Mouse (Mus musculus) ES-CJ7 (cell line): ENCODE results near the gene Gstcd.

Source experiments
- DNase-seq: peaks from one replicate; pipeline ENCODE4 v3.0.0; 2011; ENCODE audit warnings: low read depth, low spot score

Gstcd gene

DNA sequence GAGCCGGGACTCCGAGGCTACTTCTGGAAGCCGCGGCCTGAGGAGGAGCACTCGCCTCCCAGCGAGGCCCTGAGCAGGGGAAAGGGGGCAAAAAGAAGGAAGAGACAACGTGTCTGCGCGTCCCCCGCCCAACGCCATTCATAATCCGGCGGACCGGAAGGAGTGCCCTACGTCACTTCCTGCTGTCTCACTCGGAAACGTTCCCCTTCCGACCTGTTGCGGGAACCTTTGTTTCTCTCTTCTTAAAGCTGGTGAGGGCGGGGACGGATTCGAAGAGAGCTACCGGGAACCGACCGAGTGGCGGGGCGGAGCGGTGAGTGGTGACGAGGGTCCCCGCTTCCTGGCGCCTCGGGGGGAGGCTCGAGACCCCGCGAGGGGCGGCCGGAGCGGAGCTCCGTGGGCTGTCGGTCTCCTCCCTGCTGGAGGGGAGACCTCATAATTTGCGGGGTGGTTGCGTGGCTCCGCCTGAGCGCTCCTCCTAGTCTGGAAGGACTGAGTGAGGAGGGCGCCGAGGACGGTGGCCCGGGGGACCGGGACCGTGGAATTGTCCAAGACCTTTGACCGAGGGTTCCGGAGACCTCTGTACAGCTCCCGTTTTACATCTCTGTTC is at the start of gene Gstcd, which contains the start of gene Ints12:
Gene Gstcd (minus strand): TSS at position 370 of the 610 bp plus-strand sequence.
Gene Ints12 (plus strand): TSS at position 177 of the 610 bp plus-strand sequence.
- DNase-seq = peak; percentile 96

DNA sequence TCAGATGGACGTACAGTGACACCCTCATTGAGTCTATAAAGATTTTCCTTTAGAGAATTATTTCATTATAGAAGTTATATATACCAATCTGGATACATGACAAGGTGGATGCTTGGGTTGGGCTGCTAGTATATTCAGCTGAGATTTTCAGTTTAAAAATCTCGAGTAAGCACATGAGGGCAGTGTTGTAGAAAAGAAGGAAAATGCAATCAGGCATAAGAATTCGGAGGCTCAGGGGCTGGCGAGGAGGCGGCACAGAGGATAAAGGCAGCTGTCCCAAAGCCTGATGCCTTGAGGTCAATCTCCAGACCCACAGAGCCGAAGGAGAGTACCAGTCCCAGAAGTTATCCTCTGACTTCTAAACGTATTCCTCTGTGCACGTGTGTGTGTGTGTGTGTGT is 40.8 kb upstream of the Gstcd start:
- no peak for DNase-seq

DNA sequence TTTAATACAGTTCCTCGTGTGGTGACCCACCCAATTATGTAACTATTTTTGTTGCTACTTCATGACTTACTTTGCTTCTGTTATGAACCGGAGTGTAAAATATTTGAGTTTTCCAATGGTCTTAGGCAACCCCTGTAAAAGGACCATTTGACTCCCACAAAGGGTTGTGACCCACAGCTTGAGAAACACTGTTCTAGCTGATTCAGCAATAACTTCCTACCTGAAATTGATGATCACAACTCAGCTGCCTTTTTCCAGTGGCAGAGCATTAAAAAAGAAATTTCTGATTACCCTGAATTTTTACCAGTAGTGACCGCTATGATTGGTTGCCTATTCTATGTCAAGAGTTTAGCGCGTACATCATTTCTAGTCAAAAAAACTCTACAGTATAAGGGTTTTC is 39.5 kb upstream of the Gstcd start:
- no peak for DNase-seq

DNA sequence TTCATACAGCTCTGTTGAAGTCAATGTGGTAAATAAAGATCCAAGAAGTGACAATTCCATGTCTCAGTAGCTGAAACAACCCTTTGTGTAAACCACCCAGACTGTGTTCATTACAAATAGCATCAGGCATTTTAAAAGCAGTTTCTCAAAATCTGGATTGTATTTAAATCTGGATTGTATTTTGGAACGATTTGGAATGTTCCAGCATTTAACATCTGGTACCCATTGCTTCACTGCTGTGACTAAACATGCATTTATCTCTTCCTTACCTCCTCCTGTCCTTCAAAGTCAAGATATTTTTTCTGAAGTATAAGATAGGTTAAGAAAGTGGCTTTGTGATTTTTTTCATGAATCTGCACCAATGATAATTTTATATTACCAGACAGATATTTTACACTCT is 21.4 kb upstream of the Gstcd start:
- no peak for DNase-seq

DNA sequence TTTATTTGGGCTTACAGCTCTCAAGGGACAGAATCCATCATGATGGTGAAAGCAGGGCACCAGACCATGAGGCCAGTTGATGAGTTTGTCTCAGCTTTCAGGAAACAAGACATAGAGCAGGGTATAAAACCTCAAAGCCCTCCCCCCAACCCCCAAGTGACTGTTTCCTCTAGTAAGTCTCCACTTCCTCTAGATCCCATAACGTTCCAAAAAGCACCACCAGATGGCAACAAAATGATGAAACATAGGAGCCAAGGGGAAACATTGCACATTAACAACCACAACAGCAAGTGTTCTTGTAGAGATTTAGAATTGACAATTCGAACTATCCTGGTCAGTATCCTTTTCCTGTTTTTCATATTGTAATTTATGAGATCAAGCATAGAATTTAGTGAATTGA is 19.9 kb upstream of the Gstcd start:
- DNase-seq = peak; percentile 57

DNA sequence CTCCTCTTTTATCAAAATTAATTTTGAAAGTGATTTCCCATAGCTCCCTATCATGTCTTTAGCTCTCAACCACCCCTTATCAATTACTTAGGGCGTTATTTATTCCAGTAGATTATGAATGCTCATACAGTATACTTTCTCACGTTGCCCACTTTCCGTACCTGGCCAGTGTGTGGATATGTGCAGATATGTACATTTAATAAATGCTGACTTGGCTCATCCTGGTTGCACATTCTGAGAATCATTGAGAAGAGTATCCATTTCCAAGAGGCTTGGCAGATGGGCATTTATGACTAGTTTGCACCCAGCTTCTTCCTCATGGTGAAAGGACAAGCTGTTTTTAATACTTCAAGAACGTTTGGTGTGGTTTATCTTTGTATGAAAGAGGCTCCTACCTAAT is 18.0 kb upstream of the Gstcd start:
- no peak for DNase-seq

DNA sequence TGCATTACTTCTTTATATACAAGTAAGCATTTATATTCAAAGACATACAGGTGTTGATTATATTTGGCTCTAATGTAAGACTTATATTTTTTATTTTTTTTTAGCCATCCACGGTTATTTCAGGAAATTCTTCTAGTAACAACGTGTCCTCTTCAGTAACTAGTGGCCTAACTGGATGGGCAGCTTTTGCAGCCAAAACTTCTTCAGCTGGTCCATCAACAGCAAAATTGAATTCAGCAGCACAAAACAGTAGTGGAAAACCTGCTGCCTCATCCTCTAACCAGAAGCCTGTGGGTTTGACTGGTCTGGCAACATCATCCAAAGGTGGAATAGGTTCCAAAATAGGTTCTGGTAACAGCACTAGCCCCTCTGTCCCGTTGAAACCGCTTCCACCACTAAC is 16.9 kb upstream of the Gstcd start:
- DNase-seq = no peak

DNA sequence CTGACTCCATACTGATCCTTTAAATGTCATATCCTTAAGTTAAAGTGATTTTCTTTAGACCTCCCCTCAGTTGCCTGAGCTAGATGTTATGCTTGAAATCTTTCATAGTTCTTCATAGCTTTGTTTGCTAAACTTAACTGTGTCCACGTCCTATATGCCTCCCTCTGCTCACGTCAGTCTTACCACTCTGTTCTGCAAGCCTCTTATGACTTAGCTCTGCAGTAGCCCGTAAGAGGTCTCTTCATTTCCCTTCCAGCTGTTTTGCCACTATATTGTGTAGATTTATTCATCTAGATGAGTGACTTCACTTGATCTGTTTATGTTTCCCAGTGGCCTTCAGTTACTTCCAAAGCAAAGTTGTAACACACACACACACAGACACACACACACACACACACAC is 12.6 kb upstream of the Gstcd start:
- DNase-seq = no peak

DNA sequence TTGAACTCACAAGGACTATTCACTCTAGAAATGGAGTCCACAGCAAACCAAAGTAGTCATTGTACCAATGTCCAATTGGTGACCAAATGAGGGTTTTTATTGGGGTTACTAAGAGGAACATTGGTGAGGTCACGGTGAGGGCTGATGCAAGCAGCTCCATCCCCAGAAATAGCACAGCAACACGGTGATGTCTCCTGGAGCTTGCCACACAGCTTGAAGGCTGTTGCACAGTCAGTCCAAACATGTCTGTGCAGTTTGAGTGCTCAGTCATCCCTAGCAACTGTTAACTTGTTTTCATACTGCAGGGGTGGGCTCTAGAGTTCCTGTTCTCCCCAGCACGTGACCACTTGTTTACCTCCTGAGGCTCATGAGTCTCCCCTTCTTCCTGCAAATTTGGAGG is 11.9 kb upstream of the Gstcd start:
- DNase-seq = no peak

DNA sequence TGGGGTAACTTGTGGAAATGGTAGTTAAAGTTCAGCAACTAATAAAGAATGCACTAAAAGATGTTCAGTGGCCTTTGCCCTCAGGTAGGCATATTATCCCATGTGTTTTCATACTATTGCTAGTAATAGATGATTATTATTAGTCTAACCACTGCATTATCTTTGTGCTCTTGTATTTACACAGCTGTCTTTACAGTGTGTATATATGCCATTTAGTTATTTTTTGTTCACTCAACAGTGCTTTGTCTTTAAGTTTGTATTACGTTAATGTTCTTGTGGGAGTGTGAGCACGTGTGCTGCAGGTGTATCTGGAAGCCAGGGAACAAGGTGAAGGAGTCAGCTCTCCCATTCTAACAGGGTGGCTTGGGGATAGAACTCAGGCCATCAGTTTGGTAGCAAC is 7.1 kb upstream of the Gstcd start:
- DNase-seq = no peak

DNA sequence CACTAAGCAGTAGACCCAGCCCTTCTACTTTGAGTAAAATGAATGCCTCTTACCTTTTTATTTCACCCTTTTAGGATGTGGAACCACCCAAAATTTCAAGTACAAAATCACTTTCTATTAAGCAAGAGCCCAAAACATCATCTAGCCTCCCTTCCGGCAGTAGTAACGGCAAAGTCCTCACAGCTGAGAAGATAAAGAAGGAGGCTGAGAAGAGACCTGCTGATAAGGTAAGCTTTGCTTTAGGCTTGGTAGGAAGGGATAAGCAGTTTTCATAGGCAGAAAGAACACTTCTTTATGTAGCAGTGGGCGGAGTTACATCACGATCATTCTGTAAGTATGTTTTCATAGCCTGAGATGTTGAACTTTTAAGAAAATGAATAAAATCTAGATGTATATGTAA is 6.5 kb upstream of the Gstcd start:
- no peak for DNase-seq

DNA sequence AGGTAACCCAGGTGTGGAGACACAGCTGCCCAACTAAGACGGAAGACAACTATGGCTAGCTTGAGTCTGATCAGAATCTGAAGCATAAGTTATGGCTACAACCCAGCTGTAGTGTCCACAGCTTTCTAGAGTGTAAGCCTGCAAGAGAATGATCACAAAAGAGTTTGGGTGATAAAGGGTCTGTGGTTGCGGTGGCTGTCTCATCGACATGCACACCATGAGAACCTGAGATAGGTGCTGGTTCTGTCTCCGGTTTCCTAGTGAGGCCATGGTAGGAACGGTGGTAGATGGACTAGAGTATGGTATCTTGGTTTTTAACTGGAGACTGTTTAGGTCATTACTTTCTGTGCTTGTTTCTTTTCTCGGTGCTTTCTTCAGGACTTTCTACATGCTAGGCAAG is 6.1 kb upstream of the Gstcd start:
- DNase-seq = no peak

DNA sequence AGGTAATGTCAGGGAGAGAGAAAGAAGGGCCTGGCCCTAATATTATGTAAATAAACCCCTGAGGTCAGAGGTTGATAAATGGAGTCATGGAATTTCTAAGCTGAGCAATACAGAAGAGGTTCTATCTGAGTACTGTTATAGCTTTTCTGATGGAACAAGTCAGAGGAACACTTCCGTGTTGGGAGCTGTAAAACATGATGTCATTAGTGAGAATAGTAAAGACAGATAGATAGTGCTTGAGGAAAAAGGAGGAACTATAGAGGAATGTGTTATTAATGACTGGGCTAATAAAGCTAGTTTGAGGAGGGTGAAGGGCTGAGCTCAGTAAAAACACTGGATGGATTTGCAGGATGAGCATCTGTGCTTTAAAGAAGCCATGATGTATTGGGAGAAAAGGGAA is 2.5 kb upstream of the Gstcd start:
- no peak for DNase-seq

DNA sequence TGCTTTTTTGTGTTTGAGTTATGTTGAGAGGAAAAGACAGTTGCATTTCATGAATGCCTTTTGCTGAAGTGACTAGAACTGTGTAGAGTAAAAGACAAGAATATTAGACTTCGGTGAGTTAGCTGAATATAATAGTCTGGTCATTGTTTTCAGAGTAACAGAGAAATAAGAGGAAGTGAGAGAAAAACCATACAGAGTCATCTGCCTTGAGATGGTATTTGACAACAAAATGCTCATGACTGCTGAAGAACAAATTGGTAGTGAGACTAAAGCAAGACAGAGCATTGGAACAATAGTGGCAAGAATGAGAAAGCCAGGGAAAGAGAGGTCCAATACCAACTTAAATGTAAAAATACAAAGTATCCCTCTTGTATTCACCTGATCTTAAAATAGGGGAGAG is 1.1 kb upstream of the Gstcd start:
- no peak for DNase-seq

DNA sequence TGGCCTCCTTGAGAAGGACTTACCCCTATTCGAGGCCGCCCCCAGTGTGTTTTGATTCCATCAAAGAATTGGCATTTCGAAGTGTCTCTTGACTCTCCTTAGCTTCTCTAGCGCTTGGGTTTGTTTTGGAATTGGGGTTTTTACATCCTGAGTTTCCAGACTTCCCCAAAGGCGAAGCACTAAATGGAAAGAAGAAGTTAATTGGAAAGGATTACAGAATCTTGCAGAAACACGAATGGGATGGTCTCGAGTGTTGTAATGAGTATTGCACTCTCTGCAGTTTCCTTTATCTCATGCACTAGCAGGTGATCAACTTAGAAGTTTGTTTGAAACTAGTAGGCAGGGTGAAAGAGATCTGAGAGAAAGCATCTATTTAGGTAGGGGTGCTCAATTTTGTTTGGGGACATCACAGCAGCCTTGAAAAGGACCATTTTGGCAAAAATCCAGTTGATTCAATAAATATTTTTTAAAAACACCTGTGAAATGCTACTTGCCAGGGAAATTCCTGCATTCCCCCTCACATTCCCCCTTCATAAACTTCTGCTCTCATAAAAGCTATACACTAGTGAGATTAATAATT is 531 bp upstream of the Gstcd start:
- no peak for DNase-seq

DNA sequence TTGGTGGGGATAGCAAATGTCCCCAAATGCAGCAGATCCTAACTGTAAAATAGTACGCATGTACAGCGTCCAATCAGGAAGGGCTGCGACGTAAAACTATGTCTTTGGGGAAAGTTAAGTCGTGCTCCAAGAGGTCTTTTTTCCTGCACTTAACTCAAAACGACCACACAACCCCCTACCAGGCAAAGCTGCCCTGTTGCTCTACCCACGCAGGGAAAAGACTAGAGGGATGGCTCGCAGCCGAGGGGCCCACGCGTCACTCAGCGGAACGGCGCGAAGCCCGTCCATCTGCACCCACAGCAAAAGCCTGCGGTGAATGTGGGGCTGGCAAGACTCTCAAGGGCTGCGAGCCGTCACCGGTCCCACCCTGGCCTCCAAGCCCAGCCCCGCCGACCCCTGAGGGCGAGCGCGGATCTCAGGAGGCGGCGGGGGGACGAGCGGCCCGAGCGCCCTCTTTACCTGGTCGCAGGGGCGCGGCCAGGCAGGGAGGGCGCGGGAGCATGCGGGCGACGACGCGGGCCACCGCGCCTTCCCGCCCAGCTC is 641 bp downstream of the Gstcd start:
- peak; percentile 53 for DNase-seq

DNA sequence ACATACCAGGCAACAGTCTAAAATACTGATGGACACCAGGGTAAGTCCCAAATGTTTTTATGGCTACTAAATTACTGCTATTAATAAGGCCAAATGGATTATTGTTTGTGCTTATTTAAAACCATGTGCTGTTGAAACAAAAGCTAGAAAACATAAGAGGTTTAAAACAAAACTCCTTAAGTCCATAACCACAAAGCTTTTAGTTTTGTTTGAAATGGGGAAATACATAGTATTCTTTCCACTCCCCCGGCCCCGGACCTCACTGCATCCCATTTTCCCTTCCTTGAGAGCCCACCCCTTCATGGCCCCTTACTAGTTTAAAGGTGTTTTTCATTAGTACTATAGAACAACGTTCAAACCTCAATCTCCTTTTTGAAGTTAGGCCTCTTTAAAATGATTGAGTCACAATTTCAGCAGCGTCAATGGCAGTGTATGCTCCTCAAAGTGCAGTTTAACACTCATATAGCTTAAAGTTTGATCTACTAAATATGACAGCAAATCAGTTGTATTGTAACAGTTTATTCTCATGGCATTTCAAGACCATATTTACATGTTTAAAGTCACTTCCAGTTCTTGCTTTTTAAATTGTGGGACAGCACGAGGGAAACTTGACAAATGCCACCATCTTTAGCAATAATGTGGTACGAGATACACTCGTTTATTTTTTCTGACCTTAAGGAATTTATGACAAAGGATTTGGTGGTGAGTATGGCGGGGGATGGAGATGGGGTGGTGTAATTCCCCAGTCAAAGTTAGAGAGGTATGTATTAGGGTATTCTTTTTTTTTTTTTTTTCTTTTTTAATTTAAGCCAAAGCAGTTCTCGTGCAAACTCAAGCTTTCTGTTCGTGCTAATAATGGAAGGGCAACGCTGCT is 1.3 kb downstream of the Gstcd start:
- DNase-seq = no peak

DNA sequence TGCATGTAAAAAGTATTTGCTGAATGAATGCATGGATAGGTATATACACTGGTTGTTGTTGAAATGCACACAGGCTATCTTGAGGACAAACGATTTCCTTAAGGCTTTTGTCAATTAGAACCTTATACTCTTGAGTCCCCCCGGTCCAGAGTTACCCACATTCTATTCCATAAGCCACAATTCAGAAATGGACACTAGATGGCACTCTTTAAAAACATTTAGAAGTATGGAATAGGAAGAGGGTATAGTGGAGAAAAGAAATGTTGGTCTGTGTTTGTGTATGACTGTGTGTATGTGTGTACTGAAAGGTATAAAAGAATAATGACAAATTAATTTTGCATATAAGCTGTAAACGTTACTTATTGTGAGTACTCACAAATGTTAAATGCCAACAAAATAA is 6.0 kb downstream of the Gstcd start:
- peak; percentile 27 for DNase-seq

DNA sequence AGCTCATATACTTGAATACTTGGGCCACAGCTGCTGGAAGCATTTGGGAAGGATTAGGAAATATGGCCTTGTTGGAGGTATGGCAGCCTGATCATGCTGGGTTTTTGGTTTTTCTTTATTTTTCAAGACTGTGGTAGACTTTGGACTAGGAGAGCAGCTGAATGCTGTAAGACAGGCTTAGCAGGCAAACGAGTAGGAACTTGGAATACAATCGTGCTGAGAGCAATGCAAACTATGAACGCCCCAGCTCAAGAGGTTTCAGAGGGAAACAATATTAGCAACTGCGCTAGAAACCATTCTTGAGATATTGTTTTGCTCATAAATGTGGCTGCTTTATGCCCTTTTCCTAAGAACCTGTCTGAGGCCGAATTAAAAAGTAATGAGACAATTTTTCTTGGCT is 9.1 kb downstream of the Gstcd start:
- DNase-seq = no peak

DNA sequence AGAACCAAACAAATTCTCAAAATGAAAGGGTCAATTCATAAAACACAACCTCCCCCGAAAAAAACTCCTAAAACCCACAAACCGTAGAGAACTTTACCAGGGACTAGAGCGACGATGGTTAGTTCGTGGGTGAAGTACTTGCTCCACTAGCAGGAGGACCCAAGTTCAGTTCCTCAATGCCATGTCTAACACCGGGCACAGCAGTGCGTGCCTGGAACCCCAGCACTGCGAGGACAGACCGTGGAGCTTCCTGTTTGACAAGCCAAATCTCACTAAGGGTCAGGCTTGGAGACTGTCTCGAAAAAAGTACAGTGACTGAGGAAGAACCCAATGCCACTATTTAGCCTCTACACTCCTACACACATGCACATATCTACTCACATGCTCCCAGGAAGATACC is 16.3 kb downstream of the Gstcd start:
- DNase-seq = no peak

DNA sequence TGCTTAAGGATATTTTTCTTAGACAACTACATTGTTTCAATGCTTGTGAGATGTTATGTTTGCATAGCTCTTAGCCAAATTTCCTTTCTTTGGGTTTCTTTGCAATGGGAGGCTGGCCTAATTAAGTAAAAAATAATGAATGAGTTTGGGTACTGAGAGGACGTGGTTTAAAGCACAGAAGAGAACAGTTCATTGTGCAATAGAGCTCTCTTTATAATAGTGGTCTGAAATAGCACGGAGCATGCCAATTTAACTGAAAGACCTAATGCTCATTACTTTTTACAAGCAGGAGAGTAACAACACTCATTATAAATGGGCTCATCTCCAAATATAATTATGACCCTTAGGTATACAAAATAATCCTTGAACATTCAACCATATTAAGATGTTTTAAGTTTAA is 39.8 kb downstream of the Gstcd start:
- no peak for DNase-seq

DNA sequence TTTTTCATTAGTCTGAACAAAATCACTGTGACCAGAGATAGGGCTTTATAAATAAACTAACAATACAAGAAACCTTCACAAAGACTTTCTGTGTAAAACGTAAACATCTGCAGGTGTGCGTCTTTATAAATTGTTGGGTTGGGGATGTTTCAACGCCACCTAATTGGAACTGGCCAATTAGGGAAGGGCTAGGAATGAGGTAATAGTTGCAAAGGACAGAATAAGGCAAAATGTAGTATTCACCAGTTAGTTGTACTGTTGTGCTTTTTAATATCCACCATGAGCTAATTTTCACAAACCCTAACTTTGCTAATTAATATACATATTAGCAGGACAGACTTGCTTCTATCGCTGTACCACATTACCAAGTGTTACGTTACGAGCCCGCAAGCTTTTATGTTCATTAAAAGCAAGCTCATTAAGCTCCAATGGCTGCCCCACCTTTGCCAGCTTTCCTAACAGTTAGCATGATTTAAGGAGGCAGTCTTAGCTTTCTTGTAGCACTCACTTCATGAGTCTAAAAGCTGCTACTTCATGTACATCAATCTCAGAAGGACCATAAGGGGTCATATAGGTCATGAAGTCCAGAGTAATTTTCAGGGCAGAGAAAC is 58.6 kb downstream of the Gstcd start:
- no peak for DNase-seq
